Mouse (Mus musculus) neural tube, embryonic 11.5 days (tissue): Measurements from ENCODE around the gene Efcab9. TPM values are rescaled to one million over a fixed set of nuclear protein-coding genes. Genes with fewer than 3 reads are reported as not detected.

ENCODE experiments used
- ATAC-seq: fragments of 200-750 bp; cut with Nextera tagmentation; 2 replicates; pipeline ENCODE4 v1.8.0; 2017; ENCODE audit warnings: moderate number of reproducible peaks, mild to moderate bottlenecking, moderate TSS enrichment, moderate library complexity; ENCODE audit not compliant: insufficient read depth, low FRiP score, low TSS enrichment
- DNase-seq: peaks from one replicate; pipeline ENCODE4 v3.0.0-alpha.2; 2015; ENCODE audit warnings: low spot score
- H3K27ac ChIP-seq: fragments of 300-500 bp; sonication (generic); 2 replicates; pipeline ENCODE4 v1.5.1; 2014; ENCODE audit warnings: low read depth, mild to moderate bottlenecking, low read length
- H3K27me3 ChIP-seq: fragments of 300-500 bp; sonication (generic); 2 replicates; pipeline ENCODE4 v1.6.1; 2014; ENCODE audit warnings: mild to moderate bottlenecking, low read length, mixed read lengths; ENCODE audit not compliant: control insufficient read depth, insufficient read depth
- H3K36me3 ChIP-seq: fragments of 300-500 bp; sonication (generic); 2 replicates; pipeline ENCODE4 v1.6.1; 2014; ENCODE audit warnings: mild to moderate bottlenecking, low read length, moderate library complexity, mixed read lengths; ENCODE audit not compliant: control insufficient read depth, insufficient read depth
- H3K4me1 ChIP-seq: fragments of 300-500 bp; sonication (generic); 2 replicates; pipeline ENCODE4 v1.6.1; 2014; ENCODE audit warnings: low read length, mixed read lengths; ENCODE audit not compliant: control insufficient read depth, insufficient read depth
- H3K4me2 ChIP-seq: fragments of 300-500 bp; sonication (generic); 2 replicates; pipeline ENCODE4 v1.6.1; 2014; ENCODE audit warnings: low read depth, mild to moderate bottlenecking, moderate library complexity
- H3K4me3 ChIP-seq: fragments of 300-500 bp; sonication (generic); 2 replicates; pipeline ENCODE4 v1.5.1; 2014; ENCODE audit warnings: low read depth, low read length
- H3K9ac ChIP-seq: fragments of 300-500 bp; sonication (generic); 2 replicates; pipeline ENCODE4 v1.6.1; 2014; ENCODE audit warnings: mild to moderate bottlenecking, low read length
- H3K9me3 ChIP-seq: fragments of 300-500 bp; sonication (generic); 2 replicates; pipeline ENCODE4 v1.6.1; 2016; ENCODE audit warnings: low read length; ENCODE audit not compliant: control insufficient read depth
- WGBS: fragments of 180-500 bp; shearing (Covaris S2); extraction: QIAGEN DNeasy Blood & Tissue Kit; methylation state at CpG from one replicate; pipeline ENCODE4 v1.1.7; 2014; 5-methylcytosine and 5-hydroxymethylcytosine counted together
- polyA plus RNA-seq: library from polyadenylated mRNA; unstranded; fragments of >200 nt; fragmentation: Nextera tagmentation; extraction: Ambion mirVana; gene quantifications from 2 replicates; pipeline ENCODE4 v1.2.1, GENCODE M21; 2014

Efcab9 gene
- polyA plus RNA-seq, 1 experiment from 2014 or later: 0.41 TPM

DNA sequence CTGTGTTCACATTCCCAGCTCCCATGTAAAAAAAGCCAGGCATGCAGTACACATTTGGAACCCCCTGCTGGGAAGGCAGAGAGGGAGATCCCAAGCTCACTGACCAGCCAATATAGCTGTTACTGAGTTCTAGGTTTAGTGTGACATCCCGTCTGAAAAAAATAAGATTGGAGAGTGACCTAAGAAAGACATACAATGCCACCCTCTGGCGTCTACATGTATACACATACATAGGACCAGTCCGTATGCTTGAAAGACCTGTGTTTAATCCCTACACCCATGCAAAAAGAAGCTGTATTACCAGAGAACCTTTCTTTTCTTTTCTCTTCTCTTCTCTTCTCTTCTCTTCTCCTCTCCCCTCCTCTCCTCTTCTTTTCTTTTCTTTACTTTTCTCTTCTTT lies 46.6 kb downstream of the Efcab9 start:
- no peak overlapping the region for H3K9ac ChIP-seq
- ATAC-seq (no peak), DNase-seq (no peak)
- WGBS: 72% methylated on average over 3 of the region's 3 CpGs
- H3K27me3 ChIP-seq: no peaks in the 10 kb centered on the region
- no peak overlapping the region for H3K27ac ChIP-seq
- no peaks in the 10 kb centered on the region for H3K4me1 ChIP-seq
- H3K9me3 ChIP-seq: no peaks in the 10 kb centered on the region
- no peak overlapping the region for H3K4me2 ChIP-seq
- no peaks in the 10 kb centered on the region for H3K36me3 ChIP-seq
- no peak overlapping the region for H3K4me3 ChIP-seq

DNA sequence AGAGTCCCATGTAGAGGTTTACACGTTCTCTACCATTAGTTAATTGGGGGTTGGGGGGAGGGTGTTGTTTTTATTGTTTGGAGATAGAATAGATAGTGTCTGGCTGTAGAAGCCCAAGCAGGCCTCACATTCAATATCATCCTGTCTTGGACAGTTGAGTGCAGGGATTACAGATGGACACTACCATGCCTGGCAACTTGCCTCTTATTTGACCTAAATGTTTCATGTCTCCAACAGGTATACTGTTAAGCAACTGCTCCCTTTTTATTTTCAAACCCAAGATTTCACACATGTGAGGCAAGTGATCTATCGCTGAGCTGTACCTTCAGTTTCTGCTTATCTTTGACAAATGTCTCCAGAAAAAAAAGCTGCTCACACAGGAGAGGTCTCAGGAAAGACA lies 50.4 kb downstream of the Efcab9 start:
- no peak overlapping the region for H3K9ac ChIP-seq
- ATAC-seq (no peak), DNase-seq (no peak)
- no peak overlapping the region for H3K4me3 ChIP-seq
- no peak overlapping the region for H3K27ac ChIP-seq
- H3K4me1 ChIP-seq: no peaks in the 10 kb centered on the region
- H3K4me2 ChIP-seq: no peak overlapping the region
- WGBS: 81% methylated on average over 2 of the region's 2 CpGs
- no peaks in the 10 kb centered on the region for H3K36me3 ChIP-seq
- no peaks in the 10 kb centered on the region for H3K27me3 ChIP-seq
- no peaks in the 10 kb centered on the region for H3K9me3 ChIP-seq

- DNase-seq (no peak), ATAC-seq (no peak)
- H3K36me3 ChIP-seq: no peaks in the 10 kb centered on the region
- no peaks in the 10 kb centered on the region for H3K9me3 ChIP-seq
- H3K4me2 ChIP-seq: no peak overlapping the region
- H3K4me3 ChIP-seq: no peak overlapping the region
- H3K27me3 ChIP-seq: no peaks in the 10 kb centered on the region
- no peak overlapping the region for H3K9ac ChIP-seq
- no peaks in the 10 kb centered on the region for H3K4me1 ChIP-seq
- WGBS: 87% methylated on average over 5 of the region's 5 CpGs
- H3K27ac ChIP-seq: no peak overlapping the region
These were observed 56.2 kb downstream of the Efcab9 start for GRCm38 (mm10) chr11:32475487-32476236.

GRCm38 (mm10) chr11:32474725-32475124 lies 57.2 kb downstream of the Efcab9 start:
- DNase-seq (no peak), ATAC-seq (no peak)
- H3K36me3 ChIP-seq: no peaks in the 10 kb centered on the region
- H3K27ac ChIP-seq: no peak overlapping the region
- no peak overlapping the region for H3K4me2 ChIP-seq
- WGBS: 90% methylated on average over 3 of the region's 3 CpGs
- H3K27me3 ChIP-seq: no peaks in the 10 kb centered on the region
- H3K9me3 ChIP-seq: no peaks in the 10 kb centered on the region
- H3K4me1 ChIP-seq: no peaks in the 10 kb centered on the region
- H3K9ac ChIP-seq: no peak overlapping the region
- H3K4me3 ChIP-seq: no peak overlapping the region

Other genes with a start within 250 kb of the Efcab9 start
- gene Hba-a1, start 248.6 kb downstream of the Efcab9 start, polyA plus RNA-seq: 2,190 and 2,258 TPM in 2 replicates
- 4.4 and 4.5 TPM in 2 replicates for gene Hbq1b, start 245.1 kb downstream of the Efcab9 start, polyA plus RNA-seq
- gene Hba-a2, start 235.6 kb downstream of the Efcab9 start, polyA plus RNA-seq: 4,557 and 4,602 TPM in 2 replicates
- 0.42 TPM in 1 of 2 replicates, not detected in the other for gene Hbq1a, start 232.0 kb downstream of the Efcab9 start, polyA plus RNA-seq
- gene Sh3pxd2b, start 184.3 kb downstream of the Efcab9 start, polyA plus RNA-seq: 23.7 TPM in 2 replicates
- 61.4 and 72.6 TPM in 2 replicates for gene Ubtd2, start 76.7 kb downstream of the Efcab9 start, polyA plus RNA-seq
- 2.1 and 2.4 TPM in 2 replicates for gene Stk10, start 1.2 kb upstream of the Efcab9 start, polyA plus RNA-seq
- 102 and 116 TPM in 2 replicates for gene Fbxw11, start 110.6 kb upstream of the Efcab9 start, polyA plus RNA-seq